Mouse (Mus musculus) embryo, embryonic 11.5 days (tissue): Measurements from ENCODE around the gene Gpr37.

Experiments used
- DNase-seq: peaks from one replicate; pipeline ENCODE4 v3.0.0-alpha.2; 2012; ENCODE audit warnings: low read depth, low spot score

The Gpr37 gene

GRCm38 (mm10) chr6:25690629-25691028 lies at the start of gene Gpr37:
Gpr37 (minus strand) TSS chr6:25690729.
- no peak for DNase-seq

- DNase-seq: no peak
Measured at GRCm38 (mm10) chr6:25736533-25736932, 46.0 kb upstream of the Gpr37 start.

GRCm38 (mm10) chr6:25726560-25726959 lies 36.0 kb upstream of the Gpr37 start:
- DNase-seq: no peak

GRCm38 (mm10) chr6:25710601-25711000 lies 20.1 kb upstream of the Gpr37 start:
- no peak for DNase-seq

DNA sequence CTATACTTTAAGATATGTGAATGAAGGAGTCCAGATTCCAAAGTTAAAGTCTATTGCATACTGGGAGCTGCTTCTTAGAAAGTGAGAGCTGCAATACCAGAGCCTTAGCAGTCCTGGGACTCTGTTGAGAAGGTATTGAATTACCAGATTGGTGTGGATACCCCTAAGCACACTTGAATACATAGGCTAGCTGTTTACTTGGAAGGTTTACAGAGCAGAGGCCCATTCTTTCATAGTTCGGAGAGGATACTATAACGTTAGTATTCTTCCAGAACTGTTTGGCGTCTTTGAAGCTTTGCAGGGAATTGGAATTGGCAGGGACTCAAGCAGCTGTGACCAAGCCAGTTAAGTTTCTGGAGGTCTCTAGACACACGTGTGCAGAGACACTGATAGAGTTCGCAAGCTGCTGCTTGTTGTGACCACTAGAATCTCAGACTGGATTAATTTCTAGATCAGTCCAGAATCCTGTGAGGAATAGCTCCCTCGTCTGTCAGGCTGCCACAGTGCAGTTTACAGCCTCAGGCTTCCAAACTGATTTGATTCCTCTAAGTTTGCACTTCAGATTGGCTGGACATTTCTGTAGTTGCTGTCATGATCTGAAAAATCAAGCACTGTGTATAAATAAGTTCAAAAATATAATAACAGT lies 18.8 kb upstream of the Gpr37 start:
- peak; percentile 1 for DNase-seq

- DNase-seq: no peak
Measured at GRCm38 (mm10) chr6:25699956-25700355, 9.4 kb upstream of the Gpr37 start.

DNA sequence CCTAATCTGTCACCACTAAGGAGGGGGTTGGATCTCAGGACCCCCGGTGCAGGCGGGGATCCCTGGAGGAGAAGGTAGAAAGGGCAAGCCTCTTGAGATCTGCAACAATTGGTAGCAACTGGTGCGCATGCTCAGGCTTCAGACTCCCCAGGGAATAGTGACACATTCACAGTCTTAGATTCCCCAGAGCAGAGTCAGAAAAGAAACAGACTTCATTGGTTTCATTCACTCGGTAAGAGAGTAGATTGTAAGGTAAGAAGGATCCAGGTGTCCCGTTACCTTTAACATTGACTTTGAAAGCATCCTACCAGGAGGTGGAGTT lies 284 bp downstream of the Gpr37 start:
- no peak for DNase-seq

- peak; percentile 29 for DNase-seq
Measured at GRCm38 (mm10) chr6:25689520-25690283, 827 bp downstream of the Gpr37 start.

- peak; percentile 0 for DNase-seq
Measured at GRCm38 (mm10) chr6:25688927-25689519, 1.5 kb downstream of the Gpr37 start.

DNA sequence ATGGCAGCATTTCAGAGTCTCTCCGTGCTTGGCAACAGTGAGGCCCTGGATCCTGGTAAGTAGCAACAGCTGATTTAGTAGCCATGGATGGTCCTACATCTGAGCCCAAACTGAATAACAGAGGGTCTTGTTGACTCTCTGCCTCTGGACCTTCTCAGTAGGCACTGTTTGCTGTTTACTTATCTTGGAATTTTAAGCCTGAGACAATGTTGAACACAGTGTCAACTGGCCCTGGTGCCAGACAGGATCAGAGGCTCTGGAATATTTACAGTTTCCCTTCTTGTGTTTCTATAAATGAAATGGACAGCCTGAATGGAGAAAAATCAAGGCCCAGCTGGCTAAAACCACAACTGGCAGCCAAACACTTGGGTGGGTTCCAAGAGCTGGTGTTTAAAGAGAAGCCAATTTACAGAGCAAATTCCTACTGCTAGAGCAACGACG lies 3.7 kb downstream of the Gpr37 start:
- DNase-seq: no peak

DNA sequence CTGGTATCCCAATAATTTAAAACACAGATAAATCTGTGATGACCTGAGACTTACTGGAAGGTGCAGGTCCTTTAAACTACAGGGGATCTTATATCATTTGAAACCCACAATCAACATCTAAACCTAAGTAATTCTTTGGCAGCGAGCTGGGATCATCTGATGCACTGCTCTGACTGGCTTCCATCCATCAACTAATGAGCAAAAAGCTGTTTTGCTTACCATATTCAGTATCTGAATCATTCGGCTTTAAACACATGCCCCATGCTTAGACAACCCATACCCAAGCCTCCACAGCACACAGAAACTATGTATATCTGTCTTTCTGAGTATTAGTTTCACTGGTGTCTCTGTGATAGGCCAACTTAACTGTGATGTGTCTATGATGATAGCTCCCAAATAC lies 6.1 kb downstream of the Gpr37 start:
- no peak for DNase-seq

- no peak for DNase-seq
Measured at GRCm38 (mm10) chr6:25675111-25675510, 15.4 kb downstream of the Gpr37 start.

GRCm38 (mm10) chr6:25673801-25674200 lies 16.7 kb downstream of the Gpr37 start:
- no peak for DNase-seq

DNA sequence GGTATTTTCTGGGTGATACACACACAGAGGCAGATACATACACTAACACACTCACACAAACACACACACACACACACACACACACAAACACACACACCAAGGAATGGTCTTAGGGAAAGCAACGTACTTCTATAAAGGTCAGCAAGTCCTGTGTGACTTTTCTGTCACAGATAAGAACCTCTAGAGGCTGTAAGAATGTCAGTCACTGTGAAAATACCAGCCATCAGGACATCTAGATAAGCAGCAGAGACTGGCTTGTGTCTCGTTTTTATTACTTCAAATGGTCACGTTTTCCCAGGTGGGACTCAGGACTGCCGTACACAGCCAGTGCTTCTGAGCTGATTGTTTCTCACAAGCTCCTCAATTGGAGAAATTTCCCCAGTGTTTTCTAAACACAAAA lies 20.4 kb downstream of the Gpr37 start:
- no peak for DNase-seq

DNA sequence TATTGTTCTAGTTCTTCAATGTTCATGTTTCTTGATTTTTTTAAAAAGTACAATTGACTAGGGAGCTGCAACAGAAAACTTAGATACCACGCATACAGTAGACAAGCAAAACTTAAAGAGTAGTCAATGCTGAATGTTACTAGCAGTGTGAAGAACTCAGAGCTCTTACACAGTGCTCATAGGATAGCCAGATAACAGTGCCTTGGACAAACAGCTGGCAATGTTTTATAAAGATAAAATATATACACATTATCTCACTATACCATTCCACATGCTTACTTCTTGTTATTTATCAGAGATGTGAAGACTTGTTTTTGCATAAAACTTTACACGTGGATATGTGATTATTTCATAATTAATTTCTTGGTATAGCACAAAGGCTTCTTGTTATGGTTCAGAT lies 26.6 kb downstream of the Gpr37 start:
- no peak for DNase-seq

DNA sequence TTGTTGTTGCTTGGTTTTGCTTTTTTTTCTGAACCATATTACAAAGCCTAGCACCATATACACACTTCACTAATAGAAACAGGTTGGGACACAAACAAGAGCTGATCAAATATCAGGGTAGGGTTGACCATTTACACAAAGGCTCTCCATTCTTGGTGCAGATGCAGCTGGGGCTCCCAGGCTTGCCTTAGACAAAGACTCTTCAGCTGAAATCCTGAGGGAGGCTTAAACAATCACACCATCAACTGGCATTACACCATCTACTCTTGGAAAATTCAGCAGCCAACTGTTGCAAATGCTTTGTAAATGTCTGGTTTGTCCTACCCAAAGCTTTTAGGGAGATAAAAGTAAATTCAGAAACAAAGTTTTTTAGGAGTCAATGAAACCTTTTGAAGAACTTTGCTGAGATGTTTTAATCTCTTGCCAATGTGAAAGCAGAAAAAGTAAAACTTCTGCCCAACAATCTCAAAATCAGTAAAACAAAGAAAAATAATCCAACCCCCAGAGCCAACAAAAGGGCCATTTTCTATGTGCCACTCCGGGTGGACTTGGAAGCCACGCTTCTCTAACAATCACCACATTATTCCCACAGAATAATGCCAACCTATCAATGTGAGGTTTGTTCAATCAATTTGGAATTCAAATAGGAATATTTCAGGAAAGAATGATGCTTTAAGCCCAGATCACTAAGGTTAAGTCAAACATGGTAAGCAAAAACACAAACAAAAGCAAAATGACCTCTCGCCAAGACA lies 30.4 kb downstream of the Gpr37 start:
- DNase-seq: no peak
